Mouse (Mus musculus) ES-Bruce4 (cell line): ENCODE results near the gene Bckdhb. TPM values are rescaled to one million over a fixed set of nuclear protein-coding genes. Genes with fewer than 3 reads are reported as not detected.

Experiments used
- H3K27ac ChIP-seq: 2 replicates; pipeline ENCODE4 v1.5.1; 2012; ENCODE audit warnings: low read length, inconsistent platforms; ENCODE audit not compliant: insufficient read depth
- H3K27me3 ChIP-seq: 2 replicates; pipeline ENCODE4 v1.6.1; 2012; ENCODE audit warnings: mild to moderate bottlenecking, low read length, inconsistent platforms; ENCODE audit not compliant: control insufficient read depth, poor library complexity, insufficient read depth, severe bottlenecking
- H3K36me3 ChIP-seq: 2 replicates; pipeline ENCODE4 v1.6.1; 2012; ENCODE audit warnings: inconsistent platforms, mild to moderate bottlenecking, low read length, moderate library complexity; ENCODE audit not compliant: control insufficient read depth, poor library complexity, insufficient read depth, severe bottlenecking
- H3K4me1 ChIP-seq: one replicate; pipeline ENCODE4 v1.8.1; 2011; ENCODE audit warnings: low read length; ENCODE audit not compliant: control insufficient read depth, insufficient read depth
- H3K4me3 ChIP-seq: 2 replicates; pipeline ENCODE4 v1.5.1; 2011; ENCODE audit warnings: low read depth, mild to moderate bottlenecking, low read length
- H3K9ac ChIP-seq: 2 replicates; pipeline ENCODE4 v1.6.1; 2012; ENCODE audit warnings: low read depth, mild to moderate bottlenecking, inconsistent platforms; ENCODE audit not compliant: poor library complexity, severe bottlenecking
- H3K9me3 ChIP-seq: replicated peaks from 2 replicates; pipeline ENCODE4 v1.6.1; 2012; ENCODE audit warnings: mild to moderate bottlenecking, low read length, inconsistent platforms; ENCODE audit not compliant: control insufficient read depth, poor library complexity, insufficient read depth, severe bottlenecking
- CTCF ChIP-seq: IDR thresholded peaks from one replicate; pipeline ENCODE4 v1.8.1; 2011; ENCODE audit warnings: low read depth, low read length
- EP300 ChIP-seq: IDR thresholded peaks from 2 replicates; pipeline ENCODE4 v1.6.1; 2011; ENCODE audit warnings: low read depth, low read length; ENCODE audit not compliant: insufficient read depth
- POLR2A ChIP-seq: IDR thresholded peaks from one replicate; pipeline ENCODE4 v1.8.1; 2011; ENCODE audit warnings: low read length; ENCODE audit not compliant: insufficient read depth
- polyA plus RNA-seq: library from polyadenylated mRNA; stranded (reverse); fragments of >200 nt; gene quantifications from 2 replicates; pipeline ENCODE4 v1.2.4, GENCODE M21; 2011; ENCODE audit warnings: low read depth; ENCODE audit not compliant: missing spikeins, insufficient read depth, insufficient read length

The Bckdhb gene
- polyA plus RNA-seq, 1 experiment, result 41.7 TPM

GRCm38 (mm10) chr9:84108534-84108933 is 183.6 kb downstream of the Bckdhb start:
- Histone ChIP-seq H3K4me3 (no peak overlapping the region), H3K27me3 (no peaks in the 10 kb centered on the region), H3K9ac (no peak overlapping the region), H3K4me1 (no peaks in the 10 kb centered on the region), H3K36me3 (no peaks in the 10 kb centered on the region), H3K9me3 (no peaks in the 10 kb centered on the region), H3K27ac (no peak overlapping the region)
- no peak for TF ChIP-seq POLR2A
- no peak for TF ChIP-seq EP300
- TF ChIP-seq CTCF, result no peak

- no peak overlapping the region for H3K9ac ChIP-seq
- no peaks in the 10 kb centered on the region for H3K36me3 ChIP-seq
- H3K4me3 ChIP-seq, result no peak overlapping the region
- TF ChIP-seq EP300 (no peak), CTCF (no peak), POLR2A (no peak)
- no peaks in the 10 kb centered on the region for H3K4me1 ChIP-seq
- H3K27me3 ChIP-seq, result no peaks in the 10 kb centered on the region
- H3K27ac ChIP-seq, result no peak overlapping the region
- no peaks in the 10 kb centered on the region for H3K9me3 ChIP-seq
Observed at GRCm38 (mm10) chr9:84109777-84110478, 185.0 kb downstream of the Bckdhb start.

- Histone ChIP-seq H3K4me1 (no peaks in the 10 kb centered on the region), H3K27me3 (no peaks in the 10 kb centered on the region), H3K9ac (no peak overlapping the region), H3K9me3 (no peaks in the 10 kb centered on the region), H3K36me3 (no peaks in the 10 kb centered on the region), H3K4me3 (no peak overlapping the region), H3K27ac (no peak overlapping the region)
- no peak for TF ChIP-seq CTCF
- TF ChIP-seq POLR2A, result no peak
- TF ChIP-seq EP300, result no peak
Observed at GRCm38 (mm10) chr9:84110616-84111015, 185.7 kb downstream of the Bckdhb start.

GRCm38 (mm10) chr9:84112319-84112718 is 187.4 kb downstream of the Bckdhb start:
- Histone ChIP-seq H3K36me3 (no peaks in the 10 kb centered on the region), H3K4me1 (no peaks in the 10 kb centered on the region), H3K9me3 (no peaks in the 10 kb centered on the region), H3K27me3 (no peaks in the 10 kb centered on the region), H3K27ac (no peak overlapping the region), H3K4me3 (no peak overlapping the region), H3K9ac (no peak overlapping the region)
- TF ChIP-seq CTCF, result no peak
- TF ChIP-seq EP300, result no peak
- TF ChIP-seq POLR2A, result no peak

- H3K9me3 ChIP-seq, result no peaks in the 10 kb centered on the region
- H3K4me3 ChIP-seq, result no peak overlapping the region
- H3K9ac ChIP-seq, result no peak overlapping the region
- H3K36me3 ChIP-seq, result no peaks in the 10 kb centered on the region
- TF ChIP-seq CTCF (no peak), POLR2A (no peak), EP300 (no peak)
- no peaks in the 10 kb centered on the region for H3K27me3 ChIP-seq
- H3K4me1 ChIP-seq, result no peaks in the 10 kb centered on the region
- H3K27ac ChIP-seq, result no peak overlapping the region
Observed at GRCm38 (mm10) chr9:84112842-84113568, 188.1 kb downstream of the Bckdhb start.

- TF ChIP-seq EP300, result no peak
- TF ChIP-seq POLR2A, result no peak
- no peak for TF ChIP-seq CTCF
- no peak overlapping the region for H3K4me3 ChIP-seq
- H3K9me3 ChIP-seq, result no peaks in the 10 kb centered on the region
- no peaks in the 10 kb centered on the region for H3K36me3 ChIP-seq
- H3K4me1 ChIP-seq, result no peaks in the 10 kb centered on the region
- no peak overlapping the region for H3K27ac ChIP-seq
- H3K27me3 ChIP-seq, result no peaks in the 10 kb centered on the region
- no peak overlapping the region for H3K9ac ChIP-seq
Observed at GRCm38 (mm10) chr9:84114254-84114653, 189.3 kb downstream of the Bckdhb start.
